Mouse (Mus musculus) hindbrain, embryonic 15.5 days (tissue): ENCODE measurements around the gene Tmigd3. TPM values are rescaled to one million over a fixed set of nuclear protein-coding genes. Genes with fewer than 3 reads are reported as not detected.
A peak's percentile ranks its signal among the peaks of the same experiment; 100 is the strongest.

Experiments used
- ATAC-seq: fragments of 200-750 bp; cut with Nextera tagmentation; 2 replicates; pipeline ENCODE4 v1.8.0; 2017; ENCODE audit warnings: low read depth, moderate number of reproducible peaks, moderate TSS enrichment; ENCODE audit not compliant: low FRiP score
- H3K27ac ChIP-seq: fragments of 300-500 bp; sonication (generic); replicated peaks from 2 replicates; pipeline ENCODE4 v1.5.1; 2015; ENCODE audit warnings: mild to moderate bottlenecking, inconsistent platforms
- H3K27me3 ChIP-seq: fragments of 300-500 bp; sonication (generic); 2 replicates; pipeline ENCODE4 v1.6.1; 2015; ENCODE audit warnings: control low read depth, inconsistent platforms
- H3K36me3 ChIP-seq: fragments of 300-500 bp; sonication (generic); 2 replicates; pipeline ENCODE4 v1.6.1; 2015; ENCODE audit warnings: control low read depth, inconsistent platforms
- H3K4me1 ChIP-seq: fragments of 300-500 bp; sonication (generic); replicated peaks from 2 replicates; pipeline ENCODE4 v1.6.1; 2015; ENCODE audit warnings: control low read depth, inconsistent platforms
- H3K4me2 ChIP-seq: fragments of 300-500 bp; sonication (generic); 2 replicates; pipeline ENCODE4 v1.6.1; 2015; ENCODE audit warnings: moderate library complexity, mild to moderate bottlenecking, inconsistent platforms
- H3K4me3 ChIP-seq: fragments of 300-500 bp; sonication (generic); 2 replicates; pipeline ENCODE4 v1.5.1; 2015; ENCODE audit warnings: mild to moderate bottlenecking, inconsistent platforms
- H3K9ac ChIP-seq: fragments of 300-500 bp; sonication (generic); 2 replicates; pipeline ENCODE4 v1.6.1; 2015; ENCODE audit warnings: inconsistent platforms
- H3K9me3 ChIP-seq: fragments of 300-500 bp; sonication (generic); 2 replicates; pipeline ENCODE4 v1.6.1; 2016; ENCODE audit warnings: control low read depth, inconsistent platforms
- WGBS: fragments of 180-500 bp; shearing (Covaris S2); methylation state at CpG from one replicate; pipeline ENCODE4 v1.1.7; 2015; 5-methylcytosine and 5-hydroxymethylcytosine counted together
- polyA plus RNA-seq: library from polyadenylated mRNA; unstranded; fragments of >200 nt; fragmentation: Nextera tagmentation; extraction: Ambion mirVana; gene quantifications from 2 replicates; pipeline ENCODE4 v1.2.1, GENCODE M21; 2015

The Tmigd3 gene
- polyA plus RNA-seq, 1 experiment from 2014 or later: not detected

GRCm38 (mm10) chr3:105894601-105895592 lies 24.2 kb downstream of the Tmigd3 start:
- no peak for ATAC-seq
- no peak overlapping the region for H3K4me3 ChIP-seq
- 82% methylated on average over 23 of the region's 23 CpGs for WGBS
- no peaks in the 10 kb centered on the region for H3K36me3 ChIP-seq
- H3K9me3 ChIP-seq: no peaks in the 10 kb centered on the region
- no peaks in the 10 kb centered on the region for H3K27me3 ChIP-seq
- H3K4me2 ChIP-seq: no peak overlapping the region
- no peaks in the 10 kb centered on the region for H3K4me1 ChIP-seq
- H3K27ac ChIP-seq: no peak overlapping the region
- no peak overlapping the region for H3K9ac ChIP-seq

- WGBS: 86% methylated on average over 3 of the region's 3 CpGs
Measured at GRCm38 (mm10) chr3:105896811-105897210, 26.1 kb downstream of the Tmigd3 start.

GRCm38 (mm10) chr3:105898325-105898724 lies 27.6 kb downstream of the Tmigd3 start:
- no peaks in the 10 kb centered on the region for H3K27me3 ChIP-seq
- 82% methylated on average over 2 of the region's 2 CpGs for WGBS
- no peak overlapping the region for H3K4me3 ChIP-seq
- H3K9me3 ChIP-seq: no peaks in the 10 kb centered on the region
- no peak for ATAC-seq
- no peaks in the 10 kb centered on the region for H3K36me3 ChIP-seq
- no peaks in the 10 kb centered on the region for H3K4me1 ChIP-seq
- no peak overlapping the region for H3K9ac ChIP-seq
- no peak overlapping the region for H3K4me2 ChIP-seq
- H3K27ac ChIP-seq: no peak overlapping the region

More at GRCm38 (mm10) chr3:105896811-105897210, 26.1 kb downstream of the Tmigd3 start:
- Histone ChIP-seq H3K9me3 (no peaks in the 10 kb centered on the region), H3K36me3 (no peaks in the 10 kb centered on the region), H3K4me1 (no peaks in the 10 kb centered on the region), H3K4me3 (no peak overlapping the region), H3K27me3 (no peaks in the 10 kb centered on the region), H3K27ac (no peak overlapping the region), H3K9ac (no peak overlapping the region), H3K4me2 (no peak overlapping the region)
- ATAC-seq: no peak

GRCm38 (mm10) chr3:105898861-105899260 lies 28.2 kb downstream of the Tmigd3 start:
- no peak overlapping the region for H3K9ac ChIP-seq
- no peak overlapping the region for H3K27ac ChIP-seq
- no peak overlapping the region for H3K4me3 ChIP-seq
- H3K4me1 ChIP-seq: no peaks in the 10 kb centered on the region
- no peaks in the 10 kb centered on the region for H3K36me3 ChIP-seq
- H3K4me2 ChIP-seq: no peak overlapping the region
- H3K9me3 ChIP-seq: no peaks in the 10 kb centered on the region
- WGBS: 95% methylated on average over 11 of the region's 11 CpGs
- H3K27me3 ChIP-seq: no peaks in the 10 kb centered on the region
- ATAC-seq: no peak

- H3K27ac ChIP-seq: no peak overlapping the region
- WGBS: 42% methylated on average over 8 of the region's 8 CpGs
- no peak overlapping the region for H3K9ac ChIP-seq
- no peaks in the 10 kb centered on the region for H3K9me3 ChIP-seq
- H3K4me3 ChIP-seq: no peak overlapping the region
- H3K27me3 ChIP-seq: no peaks in the 10 kb centered on the region
- no peaks in the 10 kb centered on the region for H3K36me3 ChIP-seq
- ATAC-seq: peak; percentile 86
- H3K4me2 ChIP-seq: no peak overlapping the region
- no peaks in the 10 kb centered on the region for H3K4me1 ChIP-seq
Measured at GRCm38 (mm10) chr3:105899394-105900147, 28.9 kb downstream of the Tmigd3 start.

- H3K4me2 ChIP-seq: no peak overlapping the region
- WGBS: 82% methylated on average over 6 of the region's 6 CpGs
- H3K9me3 ChIP-seq: no peaks in the 10 kb centered on the region
- no peak overlapping the region for H3K27ac ChIP-seq
- H3K4me3 ChIP-seq: no peak overlapping the region
- H3K27me3 ChIP-seq: no peaks in the 10 kb centered on the region
- H3K9ac ChIP-seq: no peak overlapping the region
- ATAC-seq: no peak
- H3K36me3 ChIP-seq: no peaks in the 10 kb centered on the region
- H3K4me1 ChIP-seq: no peaks in the 10 kb centered on the region
Measured at GRCm38 (mm10) chr3:105900266-105900665, 29.6 kb downstream of the Tmigd3 start.

GRCm38 (mm10) chr3:105900716-105901115 lies 30.0 kb downstream of the Tmigd3 start:
- Histone ChIP-seq H3K36me3 (no peaks in the 10 kb centered on the region), H3K4me2 (no peak overlapping the region), H3K27ac (no peak overlapping the region), H3K4me3 (no peak overlapping the region), H3K4me1 (no peaks in the 10 kb centered on the region), H3K9ac (no peak overlapping the region), H3K27me3 (no peaks in the 10 kb centered on the region), H3K9me3 (no peaks in the 10 kb centered on the region)
- no peak for ATAC-seq
- WGBS: 86% methylated on average over 3 of the region's 3 CpGs

GRCm38 (mm10) chr3:105901468-105901867 lies 30.8 kb downstream of the Tmigd3 start:
- H3K9ac ChIP-seq: no peak overlapping the region
- 77% methylated on average over 4 of the region's 4 CpGs for WGBS

GRCm38 (mm10) chr3:105904213-105904612 lies 33.5 kb downstream of the Tmigd3 start:
- Histone ChIP-seq H3K4me2 (no peak overlapping the region), H3K27ac (no peak overlapping the region), H3K9me3 (no peaks in the 10 kb centered on the region), H3K4me3 (no peak overlapping the region), H3K4me1 (no peaks in the 10 kb centered on the region), H3K27me3 (no peaks in the 10 kb centered on the region), H3K36me3 (no peaks in the 10 kb centered on the region), H3K9ac (no peak overlapping the region)
- ATAC-seq: no peak
- 85% methylated on average over 4 of the region's 4 CpGs for WGBS

More at GRCm38 (mm10) chr3:105901468-105901867, 30.8 kb downstream of the Tmigd3 start:
- Histone ChIP-seq H3K4me2 (no peak overlapping the region), H3K4me3 (no peak overlapping the region), H3K36me3 (no peaks in the 10 kb centered on the region), H3K4me1 (no peaks in the 10 kb centered on the region), H3K9me3 (no peaks in the 10 kb centered on the region), H3K27me3 (no peaks in the 10 kb centered on the region), H3K27ac (no peak overlapping the region)
- no peak for ATAC-seq

- Histone ChIP-seq H3K9ac (no peak overlapping the region), H3K27ac (no peak overlapping the region), H3K4me3 (no peak overlapping the region), H3K4me2 (no peak overlapping the region), H3K4me1 (no peaks in the 10 kb centered on the region), H3K27me3 (no peaks in the 10 kb centered on the region), H3K9me3 (no peaks in the 10 kb centered on the region), H3K36me3 (no peaks in the 10 kb centered on the region)
- 93% methylated on average over 9 of the region's 9 CpGs for WGBS
- ATAC-seq: no peak
Measured at GRCm38 (mm10) chr3:105904721-105905120, 34.0 kb downstream of the Tmigd3 start.

- no peak for ATAC-seq
- Histone ChIP-seq H3K4me2 (no peak overlapping the region), H3K36me3 (no peaks in the 10 kb centered on the region), H3K27me3 (no peaks in the 10 kb centered on the region), H3K9ac (no peak overlapping the region), H3K4me3 (no peak overlapping the region), H3K9me3 (no peaks in the 10 kb centered on the region), H3K27ac (no peak overlapping the region), H3K4me1 (no peaks in the 10 kb centered on the region)
- 43% methylated on average over 9 of the region's 9 CpGs for WGBS
Measured at GRCm38 (mm10) chr3:105907956-105908655, 37.4 kb downstream of the Tmigd3 start.
